Mouse (Mus musculus): Measurements from ENCODE around the gene Spata2l.
A peak's percentile ranks its signal among the peaks of the same experiment; 100 is the strongest.

GRCm38 (mm10) chr8:123188841-123189240 lies 47.2 kb downstream of the Spata2l start:
- TF ChIP-seq POLR2A (IDR thresholded peaks at IDR 0.05; ENCODE audit: borderline replicate concordance, extremely low read depth, low read depth, low read length) (0 out of 2 replicates have a peak, but pooled peaks have one; percentile 2), CTCF (IDR thresholded peaks at IDR 0.05; ENCODE audit: insufficient read depth, low read length) (no peak)
